Mouse (Mus musculus): ENCODE data around the gene Arhgap6.

GRCm38 (mm10) chrX:168903557-168903956, 108.7 kb downstream of the Arhgap6 start:
- TF ChIP-seq POLR2A (IDR thresholded peaks at IDR 0.05; ENCODE audit: low read depth, low read length) (no peak), CTCF (IDR thresholded peaks at IDR 0.05; ENCODE audit: extremely low read depth, insufficient read length, insufficient replicate concordance, low read depth, low read length) (no peak)

Data from small intestine, adult 2 months (tissue).